Mouse (Mus musculus) liver, embryonic 16.5 days (tissue): ENCODE measurements around the gene Zbed5. TPM values are rescaled to one million over a fixed set of nuclear protein-coding genes. Genes with fewer than 3 reads are reported as not detected.
A peak's percentile ranks its signal among the peaks of the same experiment; 100 is the strongest.
"Not testable (repeated sequence)": the region's sequence is repeated elsewhere in the genome, so short reads cannot be mapped to it uniquely, and the experiment has no call there.

ENCODE experiments used
- ATAC-seq: fragments of 200-750 bp; cut with Nextera tagmentation; 2 replicates; pipeline ENCODE4 v1.8.0; 2017; ENCODE audit warnings: low read depth, mild to moderate bottlenecking, moderate number of reproducible peaks, moderate library complexity
- H3K27ac ChIP-seq: fragments of 300-500 bp; sonication (generic); 2 replicates; pipeline ENCODE4 v1.5.1; 2014; ENCODE audit warnings: mild to moderate bottlenecking, low read length
- H3K27me3 ChIP-seq: fragments of 300-500 bp; sonication (generic); 2 replicates; pipeline ENCODE4 v1.6.1; 2014; ENCODE audit warnings: low read depth, low read length, mixed read lengths; ENCODE audit not compliant: control insufficient read depth, insufficient read depth
- H3K36me3 ChIP-seq: fragments of 300-500 bp; sonication (generic); 2 replicates; pipeline ENCODE4 v1.6.1; 2014; ENCODE audit warnings: mild to moderate bottlenecking; ENCODE audit not compliant: control insufficient read depth, insufficient read depth
- H3K4me1 ChIP-seq: fragments of 300-500 bp; sonication (generic); 2 replicates; pipeline ENCODE4 v1.6.1; 2014; ENCODE audit warnings: low read depth, low read length, mixed read lengths; ENCODE audit not compliant: control insufficient read depth
- H3K4me2 ChIP-seq: fragments of 300-500 bp; sonication (generic); 2 replicates; pipeline ENCODE4 v1.6.1; 2014; ENCODE audit warnings: low read depth, low read length, mixed read lengths
- H3K4me3 ChIP-seq: fragments of 300-500 bp; sonication (generic); 2 replicates; pipeline ENCODE4 v1.5.1; 2014; ENCODE audit warnings: low read depth, mild to moderate bottlenecking, low read length
- H3K9ac ChIP-seq: fragments of 300-500 bp; sonication (generic); 2 replicates; pipeline ENCODE4 v1.6.1; 2014; ENCODE audit warnings: low read depth, low read length
- H3K9me3 ChIP-seq: fragments of 300-500 bp; sonication (generic); replicated peaks from 2 replicates; pipeline ENCODE4 v1.6.1; 2016; ENCODE audit warnings: low read length; ENCODE audit not compliant: control insufficient read depth
- WGBS: fragments of 180-500 bp; shearing (Covaris S2); extraction: QIAGEN DNeasy Blood & Tissue Kit; methylation state at CpG from one replicate; pipeline ENCODE4 v1.1.7; 2014; ENCODE audit not compliant: insufficient replicate concordance; 5-methylcytosine and 5-hydroxymethylcytosine counted together
- polyA plus RNA-seq: library from polyadenylated mRNA; unstranded; fragments of >200 nt; fragmentation: Nextera tagmentation; extraction: Ambion mirVana; gene quantifications from 2 replicates; pipeline ENCODE4 v1.2.1, GENCODE M21; 2015

Gene Zbed5
- polyA plus RNA-seq, 1 experiment from 2014 or later = 0.61 TPM

DNA sequence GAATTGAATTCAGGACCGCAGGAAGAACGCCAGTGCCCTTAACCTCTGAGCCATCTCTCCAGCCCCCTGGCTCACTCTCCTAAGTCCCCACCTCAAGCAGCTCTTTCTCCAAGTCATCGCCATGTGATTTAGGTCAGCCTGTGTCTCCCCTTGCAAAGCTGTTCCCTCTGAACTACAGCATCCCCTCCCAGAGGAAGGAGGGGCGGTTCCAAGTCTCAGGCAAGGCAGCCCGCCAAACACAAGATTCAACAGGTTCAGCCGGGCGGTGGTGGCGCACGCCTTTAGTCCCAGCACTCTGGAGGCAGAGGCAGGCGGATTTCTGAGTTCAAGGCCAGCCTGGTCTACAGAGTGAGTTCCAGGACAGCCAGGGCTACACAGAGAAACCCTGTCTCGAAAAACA, 20.0 kb downstream of the Zbed5 start:
- 79% methylated on average over 11 of the region's 11 CpGs for WGBS
- not testable (repeated sequence) for H3K27ac ChIP-seq, ATAC-seq, H3K9me3 ChIP-seq, H3K36me3 ChIP-seq, H3K4me1 ChIP-seq, H3K27me3 ChIP-seq, H3K4me3 ChIP-seq, H3K9ac ChIP-seq, H3K4me2 ChIP-seq

DNA sequence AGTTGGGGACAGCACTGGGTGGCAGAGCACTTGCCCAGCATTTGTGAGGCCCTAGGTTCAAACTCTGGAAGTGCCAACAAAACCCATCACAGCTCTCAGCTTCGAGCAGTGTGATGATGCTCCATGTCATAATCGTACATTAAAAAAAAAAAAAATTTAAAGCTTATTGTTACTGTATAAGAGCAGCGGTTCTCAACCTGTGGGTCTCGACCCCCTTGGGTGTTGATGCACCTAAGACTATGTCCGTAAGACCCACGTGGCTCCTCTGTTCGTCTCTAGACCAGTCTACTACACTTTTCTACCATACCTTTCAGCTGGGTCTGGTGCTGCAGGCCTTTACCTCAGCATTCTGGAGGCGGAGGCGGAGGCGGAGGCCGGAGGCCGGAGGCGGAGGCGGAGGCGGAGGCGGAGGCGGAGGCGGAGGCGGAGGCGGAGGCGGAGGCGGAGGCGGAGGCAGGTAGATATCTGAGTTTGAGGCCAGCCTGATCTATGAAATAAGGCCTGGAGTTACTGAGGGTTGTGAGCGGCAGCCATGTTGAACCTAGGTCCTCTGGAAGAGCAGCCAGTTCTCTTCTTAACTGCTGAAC, 22.6 kb downstream of the Zbed5 start:
- Histone ChIP-seq H3K9me3 (no peaks in the 10 kb centered on the region), H3K9ac (no peak overlapping the region), H3K27me3 (no peaks in the 10 kb centered on the region), H3K36me3 (no peaks in the 10 kb centered on the region), H3K4me1 (peaks cover 2% of the 10 kb centered on the region), H3K27ac (no peak overlapping the region), H3K4me2 (no peak overlapping the region), H3K4me3 (no peak overlapping the region)
- ATAC-seq = no peak
- WGBS = 82% methylated on average over 24 of the region's 24 CpGs

DNA sequence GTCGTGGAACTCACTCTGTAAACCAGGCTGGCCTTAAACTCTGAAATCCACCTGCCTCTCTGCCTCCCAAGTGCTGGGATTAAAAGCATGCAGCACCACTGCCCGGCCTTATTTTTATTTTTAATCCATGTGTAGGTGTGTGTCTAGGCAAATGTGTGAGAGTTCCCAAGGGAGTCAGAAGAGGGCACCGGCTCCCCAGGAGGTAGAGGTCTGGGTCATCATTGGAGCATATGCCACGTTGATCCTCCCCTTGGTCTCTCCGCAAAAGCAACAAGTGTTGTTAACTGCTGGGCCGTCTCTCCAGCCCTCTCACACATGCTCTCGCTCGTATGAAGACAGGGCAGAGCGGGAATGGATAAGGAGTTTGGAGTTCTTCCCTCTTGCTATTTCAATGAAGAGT, 23.2 kb downstream of the Zbed5 start:
- Histone ChIP-seq H3K9me3 (no peaks in the 10 kb centered on the region), H3K27ac (no peak overlapping the region), H3K4me1 (peaks cover 2% of the 10 kb centered on the region), H3K4me3 (no peak overlapping the region), H3K27me3 (no peaks in the 10 kb centered on the region), H3K4me2 (no peak overlapping the region), H3K9ac (no peak overlapping the region), H3K36me3 (no peaks in the 10 kb centered on the region)
- 77% methylated on average over 9 of the region's 9 CpGs for WGBS
- no peak for ATAC-seq

DNA sequence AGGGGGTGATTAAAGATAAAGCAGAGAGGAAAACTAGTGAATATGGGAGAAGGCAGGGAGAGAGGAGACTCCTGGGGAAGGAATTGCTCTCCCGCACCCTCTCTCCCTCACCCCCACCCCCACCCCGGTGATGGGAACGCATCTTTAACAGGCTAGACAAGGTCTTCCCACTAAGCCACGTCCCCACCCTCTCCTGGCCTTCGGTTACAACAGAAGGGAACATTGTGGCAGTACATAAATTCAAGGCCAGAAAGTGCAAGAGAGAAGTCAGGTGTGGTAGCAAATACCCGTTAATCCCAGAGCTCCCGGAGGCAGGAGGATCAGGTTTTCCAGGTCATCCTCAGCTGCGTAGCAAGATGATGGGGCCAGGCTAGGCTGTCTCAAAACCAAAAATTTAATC, 23.8 kb downstream of the Zbed5 start:
- Histone ChIP-seq H3K36me3 (no peaks in the 10 kb centered on the region), H3K4me1 (peaks cover 2% of the 10 kb centered on the region), H3K4me2 (no peak overlapping the region), H3K4me3 (no peak overlapping the region), H3K9ac (no peak overlapping the region), H3K9me3 (no peaks in the 10 kb centered on the region), H3K27me3 (no peaks in the 10 kb centered on the region), H3K27ac (no peak overlapping the region)
- 60% methylated on average over 8 of the region's 8 CpGs for WGBS
- no peak for ATAC-seq

DNA sequence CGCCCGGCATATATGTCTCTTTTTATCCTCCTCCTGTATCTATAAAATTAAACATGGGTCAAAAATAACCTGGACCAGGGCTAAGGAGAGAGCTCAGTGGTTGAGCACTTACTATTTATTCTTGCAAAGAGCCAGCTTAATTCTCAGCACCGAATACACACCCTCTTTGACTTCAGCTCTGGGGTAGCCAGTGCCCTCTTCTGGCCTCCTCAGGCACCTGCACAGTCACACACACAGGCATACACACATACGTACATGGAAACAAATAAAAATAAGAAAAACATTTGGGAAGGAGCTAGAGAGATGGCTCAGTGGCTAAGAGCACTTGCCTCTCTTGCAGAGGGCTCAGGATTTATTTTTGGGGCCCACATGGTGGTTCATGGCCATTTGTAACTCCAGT, 26.4 kb downstream of the Zbed5 start:
- H3K9ac ChIP-seq = no peak overlapping the region
- H3K27me3 ChIP-seq = no peaks in the 10 kb centered on the region
- peaks cover 2% of the 10 kb centered on the region for H3K4me1 ChIP-seq
- no peaks in the 10 kb centered on the region for H3K36me3 ChIP-seq
- H3K4me3 ChIP-seq = no peak overlapping the region
- no peaks in the 10 kb centered on the region for H3K9me3 ChIP-seq
- no peak overlapping the region for H3K4me2 ChIP-seq
- ATAC-seq = no peak
- 86% methylated on average over 4 of the region's 4 CpGs for WGBS
- no peak overlapping the region for H3K27ac ChIP-seq

DNA sequence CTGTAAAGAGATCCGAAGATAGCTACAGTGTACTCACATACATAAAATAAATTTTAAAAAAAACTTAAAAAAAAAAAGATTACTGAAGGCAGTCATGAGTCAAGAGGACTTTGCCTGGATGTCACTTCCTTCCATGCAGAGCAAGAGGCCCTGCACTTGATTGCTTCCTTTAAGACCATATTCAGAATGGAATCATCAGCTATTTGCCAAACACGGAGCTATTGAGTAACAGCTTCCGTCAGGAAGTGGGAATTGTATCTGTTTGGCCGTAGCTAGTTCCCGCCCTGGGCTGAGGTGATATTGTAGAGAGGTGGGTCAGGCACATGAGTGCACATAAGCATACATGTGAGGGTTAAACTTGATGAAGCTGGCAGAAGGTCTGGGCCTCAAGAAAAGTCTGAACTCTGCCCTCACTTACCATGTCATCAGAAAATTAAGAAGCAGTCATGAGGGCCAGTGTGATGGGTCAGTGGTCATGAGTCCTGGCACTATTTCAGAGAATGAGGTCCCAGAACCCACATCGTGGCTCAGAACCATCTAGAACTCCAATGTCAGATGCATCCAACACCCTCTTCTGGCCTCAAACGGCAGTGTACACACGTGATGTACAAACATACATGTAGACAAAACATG, 29.4 kb downstream of the Zbed5 start:
- no peak for ATAC-seq
- no peak overlapping the region for H3K9ac ChIP-seq
- no peaks in the 10 kb centered on the region for H3K36me3 ChIP-seq
- WGBS = 60% methylated on average over 8 of the region's 8 CpGs
- no peak overlapping the region for H3K4me3 ChIP-seq
- no peaks in the 10 kb centered on the region for H3K27me3 ChIP-seq
- no peak overlapping the region for H3K27ac ChIP-seq
- H3K4me1 ChIP-seq = 0 out of 2 replicates have a peak, but pooled peaks cover 2% of the 10 kb centered on the region
- H3K9me3 ChIP-seq = no peaks in the 10 kb centered on the region
- no peak overlapping the region for H3K4me2 ChIP-seq

DNA sequence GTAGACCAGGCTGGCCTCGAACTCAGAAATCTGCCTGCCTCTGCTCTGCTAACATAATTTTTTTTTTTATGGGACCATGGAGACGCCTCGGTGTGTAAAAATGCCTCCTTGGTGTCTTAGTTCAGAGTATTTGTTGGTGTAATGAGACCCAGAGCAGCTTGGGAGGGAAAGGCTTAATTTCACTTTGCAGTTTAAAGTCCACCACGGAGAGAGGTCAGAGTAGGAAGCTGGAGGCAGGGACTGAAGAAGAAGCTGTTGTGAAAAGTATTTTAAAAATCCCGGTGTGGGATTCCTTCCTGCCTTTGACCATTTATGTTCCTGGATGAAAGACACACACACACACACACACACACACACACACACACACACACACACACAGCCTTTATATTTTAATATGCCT, 30.4 kb downstream of the Zbed5 start:
- Histone ChIP-seq H3K27me3 (no peaks in the 10 kb centered on the region), H3K4me3 (no peak overlapping the region), H3K4me2 (no peak overlapping the region), H3K36me3 (no peaks in the 10 kb centered on the region), H3K27ac (no peak overlapping the region), H3K9ac (no peak overlapping the region), H3K9me3 (no peaks in the 10 kb centered on the region), H3K4me1 (peaks cover 5% of the 10 kb centered on the region; the same call in 1 of the 2 replicates)
- 48% methylated on average over 5 of the region's 5 CpGs for whole genome bisulfite sequencing
- no peak for ATAC-seq

DNA sequence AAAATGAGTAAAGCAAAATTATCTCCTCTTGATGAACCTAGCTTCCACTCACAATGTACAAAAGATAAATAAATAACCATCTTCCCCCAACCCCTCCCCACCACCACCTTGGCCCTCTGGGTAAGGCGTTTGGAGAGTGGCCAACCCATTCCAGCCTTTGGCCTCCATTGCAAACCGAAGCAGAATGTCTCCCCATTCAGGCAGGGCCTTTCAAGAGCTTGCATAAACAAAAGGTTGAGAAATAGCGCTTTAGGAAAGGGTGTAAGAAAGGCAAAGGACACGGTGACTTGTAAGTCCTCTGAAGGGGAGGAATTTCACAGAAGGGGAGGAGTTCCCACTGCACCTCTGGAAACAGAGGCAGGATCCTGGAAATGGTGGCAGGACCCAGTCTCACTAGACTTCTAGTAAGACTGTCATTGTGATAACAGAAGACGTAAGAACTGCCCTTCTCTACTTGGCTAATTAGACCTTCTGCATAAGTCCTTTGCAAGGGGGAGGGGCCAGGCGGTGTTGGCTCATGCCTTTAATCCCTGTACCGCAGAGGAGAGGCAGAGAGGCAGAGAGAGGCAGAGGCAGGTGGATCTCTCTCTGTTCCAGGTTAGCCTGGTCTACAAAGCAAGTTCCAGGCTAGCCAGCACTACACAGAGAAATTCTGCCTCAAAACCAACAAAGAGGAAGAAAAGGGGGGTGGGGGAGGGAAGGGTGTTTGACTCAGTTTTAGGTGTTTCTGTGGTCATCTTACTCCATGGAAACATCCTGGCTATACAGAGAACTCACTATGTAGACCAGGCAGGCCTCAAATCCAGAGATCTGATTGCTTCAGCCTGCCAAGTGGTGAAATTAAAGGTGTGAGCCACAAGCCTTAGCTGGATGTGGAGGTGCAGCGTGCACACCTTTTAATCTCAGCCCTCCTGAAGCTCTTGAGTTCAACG, 34.7 kb downstream of the Zbed5 start:
- Histone ChIP-seq H3K27ac (peak overlapping the region; percentile 40; the same call in 1 of the 2 replicates), H3K4me1 (peaks cover 5% of the 10 kb centered on the region; the same call in 1 of the 2 replicates), H3K9ac (no peak overlapping the region), H3K27me3 (no peaks in the 10 kb centered on the region), H3K4me2 (no peak overlapping the region), H3K9me3 (no peaks in the 10 kb centered on the region), H3K4me3 (no peak overlapping the region), H3K36me3 (no peaks in the 10 kb centered on the region)
- peak; percentile 66 for ATAC-seq
- WGBS = 44% methylated on average over 9 of the region's 9 CpGs

DNA sequence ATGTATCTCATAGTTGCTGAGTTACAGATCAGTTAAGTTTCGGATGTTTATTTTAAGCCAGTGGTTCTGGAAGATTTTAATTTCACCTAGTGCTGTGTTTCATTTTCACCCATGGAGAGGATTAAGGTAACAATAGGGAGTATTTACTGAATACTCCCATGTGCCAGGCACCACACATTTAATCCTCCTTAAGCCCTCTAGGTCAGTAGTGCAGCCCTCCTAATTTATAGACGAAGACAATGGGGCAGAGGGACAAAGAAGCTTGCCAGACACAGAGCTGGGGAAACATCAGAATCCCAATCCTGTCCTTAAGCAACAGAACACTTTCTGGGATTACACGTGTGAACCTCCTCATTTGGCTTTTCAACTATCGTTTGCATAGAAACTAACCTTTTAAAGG, 41.4 kb downstream of the Zbed5 start:
- Histone ChIP-seq H3K9me3 (no peaks in the 10 kb centered on the region), H3K27ac (no peak overlapping the region), H3K4me1 (peaks cover 12% of the 10 kb centered on the region), H3K36me3 (no peaks in the 10 kb centered on the region), H3K4me3 (no peak overlapping the region), H3K4me2 (no peak overlapping the region), H3K27me3 (no peaks in the 10 kb centered on the region), H3K9ac (no peak overlapping the region)
- WGBS = 55% methylated on average over 4 of the region's 4 CpGs
- ATAC-seq = no peak
